Mouse (Mus musculus) lung, postnatal 0 days (tissue): ENCODE measurements around the gene Col12a1. TPM values are rescaled to one million over a fixed set of nuclear protein-coding genes. Genes with fewer than 3 reads are reported as not detected.
A peak's percentile ranks its signal among the peaks of the same experiment; 100 is the strongest.

Experiments
- ATAC-seq: fragments of 200-750 bp; cut with Nextera tagmentation; 2 replicates; pipeline ENCODE4 v1.8.0; 2017; ENCODE audit warnings: moderate library complexity
- DNase-seq: peaks from one replicate; pipeline ENCODE4 v3.0.0-alpha.2; 2016; ENCODE audit warnings: low spot score
- H3K27ac ChIP-seq: fragments of 300-500 bp; sonication (generic); 2 replicates; pipeline ENCODE4 v1.5.1; 2014; ENCODE audit warnings: antibody characterized with exemption, mild to moderate bottlenecking, low read length, mixed read lengths
- H3K27me3 ChIP-seq: fragments of 300-500 bp; sonication (generic); replicated peaks from 2 replicates; pipeline ENCODE4 v1.6.1; 2014; ENCODE audit warnings: low read length, mixed read lengths; ENCODE audit not compliant: insufficient read depth
- H3K36me3 ChIP-seq: fragments of 300-500 bp; sonication (generic); 2 replicates; pipeline ENCODE4 v1.6.1; 2014; ENCODE audit warnings: low read length, mixed read lengths; ENCODE audit not compliant: insufficient read depth
- H3K4me1 ChIP-seq: fragments of 300-500 bp; sonication (generic); 2 replicates; pipeline ENCODE4 v1.6.1; 2014; ENCODE audit warnings: antibody characterized with exemption, low read depth, low read length, mixed read lengths; ENCODE audit not compliant: insufficient read depth
- H3K4me2 ChIP-seq: fragments of 300-500 bp; sonication (generic); replicated peaks from 2 replicates; pipeline ENCODE4 v1.6.1; 2014; ENCODE audit warnings: low read depth, mild to moderate bottlenecking, low read length, moderate library complexity, mixed read lengths
- H3K4me3 ChIP-seq: fragments of 300-500 bp; sonication (generic); 2 replicates; pipeline ENCODE4 v1.5.1; 2014; ENCODE audit warnings: low read depth, low read length
- H3K9ac ChIP-seq: fragments of 300-500 bp; sonication (generic); replicated peaks from 2 replicates; pipeline ENCODE4 v1.6.1; 2014; ENCODE audit warnings: low read depth, mild to moderate bottlenecking
- H3K9me3 ChIP-seq: fragments of 300-500 bp; sonication (generic); 2 replicates; pipeline ENCODE4 v1.6.1; 2016; ENCODE audit warnings: low read length, mixed read lengths
- CTCF ChIP-seq: IDR thresholded peaks from 2 replicates; pipeline ENCODE4 v1.5.1; 2016; ENCODE audit warnings: antibody characterized with exemption, mild to moderate bottlenecking
- EP300 ChIP-seq: IDR thresholded peaks from 2 replicates; pipeline ENCODE4 v1.6.1; 2016; ENCODE audit warnings: antibody characterized with exemption, mild to moderate bottlenecking, control low read depth
- WGBS: fragments of 180-500 bp; shearing (Covaris S2); extraction: QIAGEN DNeasy Blood & Tissue Kit; methylation state at CpG from one replicate; pipeline ENCODE4 v1.1.7; 2014; 5-methylcytosine and 5-hydroxymethylcytosine counted together
- polyA plus RNA-seq: library from polyadenylated mRNA; unstranded; fragments of >200 nt; fragmentation: Nextera tagmentation; extraction: Ambion mirVana; gene quantifications from 2 replicates; pipeline ENCODE4 v1.2.1, GENCODE M21; 2015

The Col12a1 gene
- polyA plus RNA-seq, 1 experiment from 2014 or later = 11.5 TPM

DNA sequence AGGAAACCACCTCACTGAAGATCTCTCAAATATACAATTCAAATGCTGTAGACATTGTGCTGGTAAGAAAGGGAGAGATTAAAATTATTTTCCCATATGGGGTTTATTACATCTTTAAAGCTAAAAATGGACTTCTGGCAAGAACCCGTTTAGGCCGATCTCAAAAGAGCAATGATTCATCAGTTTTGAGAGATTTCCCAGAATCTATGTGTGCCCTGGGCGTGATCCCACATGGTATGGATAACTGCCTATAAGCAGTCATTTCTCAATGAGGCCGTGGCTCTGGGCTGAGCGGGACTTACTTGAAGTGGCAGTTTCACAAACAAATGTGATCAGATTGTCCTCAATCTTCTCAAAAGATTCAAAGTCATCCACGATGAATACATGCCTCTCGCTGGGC is 87.4 kb downstream of the Col12a1 start:
- Histone ChIP-seq H3K4me2 (no peak overlapping the region), H3K27me3 (no peaks in the 10 kb centered on the region), H3K9ac (no peak overlapping the region), H3K9me3 (no peaks in the 10 kb centered on the region), H3K4me3 (no peak overlapping the region), H3K4me1 (no peaks in the 10 kb centered on the region), H3K36me3 (no peaks in the 10 kb centered on the region), H3K27ac (no peak overlapping the region)
- ATAC-seq (no peak), DNase-seq (no peak)
- TF ChIP-seq CTCF = no peak
- TF ChIP-seq EP300 = no peak
- 82% methylated on average over 7 of the region's 7 CpGs for WGBS

DNA sequence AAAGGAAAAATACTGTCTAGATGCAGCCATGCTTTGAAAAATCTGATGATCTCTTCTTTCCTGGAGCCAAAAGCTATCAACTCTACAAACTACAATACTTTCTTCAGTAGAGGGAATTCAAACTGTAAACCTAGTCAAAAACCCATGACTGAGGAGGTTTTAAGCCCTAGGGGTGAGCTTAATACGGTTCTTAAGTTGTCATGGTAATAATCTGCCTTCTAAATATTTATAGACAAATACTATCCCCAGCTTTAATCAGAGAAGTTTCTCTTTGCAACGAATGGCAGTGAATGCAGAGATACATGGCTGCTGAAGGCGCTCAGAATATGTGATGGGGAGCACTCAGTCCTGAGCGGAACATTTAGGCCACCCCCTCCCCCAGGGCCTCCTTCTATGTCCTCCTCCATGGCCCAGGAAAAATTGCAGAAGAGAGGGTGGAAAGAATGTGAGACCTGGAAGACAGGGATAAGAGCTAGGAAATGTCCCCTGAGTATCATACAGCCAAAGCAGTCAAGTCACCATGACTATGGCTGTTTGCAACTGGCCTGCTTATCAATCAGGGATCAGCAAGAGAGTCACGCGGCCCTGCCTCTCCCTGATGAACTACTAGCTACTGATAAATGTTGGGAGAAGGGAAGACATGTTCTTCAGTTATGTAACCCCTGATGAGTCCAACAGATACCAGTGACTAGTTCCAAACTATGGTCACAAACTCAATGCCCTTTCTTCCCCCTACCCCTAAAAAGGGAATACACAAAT is 99.6 kb downstream of the Col12a1 start:
- no peak overlapping the region for H3K4me3 ChIP-seq
- no peaks in the 10 kb centered on the region for H3K9me3 ChIP-seq
- DNase-seq = no peak
- H3K27me3 ChIP-seq = no peaks in the 10 kb centered on the region
- no peak for ATAC-seq
- H3K27ac ChIP-seq = no peak overlapping the region
- H3K9ac ChIP-seq = no peak overlapping the region
- no peaks in the 10 kb centered on the region for H3K4me1 ChIP-seq
- TF ChIP-seq CTCF (no peak), EP300 (no peak)
- no peaks in the 10 kb centered on the region for H3K36me3 ChIP-seq
- WGBS = 61% methylated on average over 6 of the region's 6 CpGs
- H3K4me2 ChIP-seq = no peak overlapping the region

DNA sequence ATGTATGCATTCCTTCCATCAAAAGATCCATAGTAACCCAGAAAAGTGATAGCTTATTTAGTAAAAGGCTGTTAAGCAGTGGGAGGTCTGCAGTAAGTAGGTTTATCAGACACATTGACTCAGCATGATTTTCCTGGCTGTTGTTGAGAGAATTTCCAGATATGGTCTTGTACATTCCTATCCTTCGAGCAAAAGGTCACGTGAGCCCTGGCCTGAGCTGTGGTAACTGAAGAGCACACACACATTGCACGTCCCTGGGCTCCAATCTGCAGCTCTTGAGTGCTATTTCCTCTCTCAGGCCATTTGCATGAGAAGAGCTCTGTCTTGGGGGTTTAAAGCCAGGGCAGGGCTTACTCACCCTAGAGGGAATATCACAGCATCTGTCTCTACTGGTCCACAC is 101.3 kb downstream of the Col12a1 start:
- no peak overlapping the region for H3K9ac ChIP-seq
- peak; percentile 74 for DNase-seq
- no peak overlapping the region for H3K27ac ChIP-seq
- H3K27me3 ChIP-seq = no peaks in the 10 kb centered on the region
- no peak overlapping the region for H3K4me2 ChIP-seq
- TF ChIP-seq CTCF = no peak
- peak; percentile 34 for TF ChIP-seq EP300
- no peaks in the 10 kb centered on the region for H3K4me1 ChIP-seq
- peak; percentile 93 for ATAC-seq
- no peaks in the 10 kb centered on the region for H3K36me3 ChIP-seq
- H3K4me3 ChIP-seq = no peak overlapping the region
- 17% methylated on average over 3 of the region's 3 CpGs for WGBS
- H3K9me3 ChIP-seq = no peaks in the 10 kb centered on the region

DNA sequence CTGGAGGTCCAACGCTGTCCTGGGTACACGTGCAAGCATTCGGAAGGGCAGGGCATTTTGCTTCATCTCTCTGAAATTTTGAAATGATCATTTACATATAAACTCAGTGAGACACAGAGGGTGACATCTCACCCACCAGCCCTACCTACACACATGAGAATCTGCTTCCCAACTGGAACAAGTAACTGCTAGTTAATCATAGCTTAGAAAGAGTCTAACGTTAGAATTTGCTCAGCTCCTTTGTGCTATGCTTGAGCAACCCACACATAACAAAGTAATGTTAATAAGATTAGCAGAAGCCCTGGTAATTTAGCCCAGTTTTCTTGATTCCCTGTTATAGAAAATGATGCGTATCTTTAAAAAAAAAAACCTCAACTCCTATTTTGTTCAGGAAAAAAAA is 102.6 kb downstream of the Col12a1 start:
- no peaks in the 10 kb centered on the region for H3K27me3 ChIP-seq
- no peaks in the 10 kb centered on the region for H3K4me1 ChIP-seq
- TF ChIP-seq CTCF (no peak), EP300 (no peak)
- H3K36me3 ChIP-seq = no peaks in the 10 kb centered on the region
- no peak overlapping the region for H3K4me2 ChIP-seq
- no peak for DNase-seq
- WGBS = 81% methylated on average over 5 of the region's 5 CpGs
- ATAC-seq = no peak
- H3K9me3 ChIP-seq = no peaks in the 10 kb centered on the region
- H3K27ac ChIP-seq = no peak overlapping the region
- no peak overlapping the region for H3K4me3 ChIP-seq
- H3K9ac ChIP-seq = no peak overlapping the region

DNA sequence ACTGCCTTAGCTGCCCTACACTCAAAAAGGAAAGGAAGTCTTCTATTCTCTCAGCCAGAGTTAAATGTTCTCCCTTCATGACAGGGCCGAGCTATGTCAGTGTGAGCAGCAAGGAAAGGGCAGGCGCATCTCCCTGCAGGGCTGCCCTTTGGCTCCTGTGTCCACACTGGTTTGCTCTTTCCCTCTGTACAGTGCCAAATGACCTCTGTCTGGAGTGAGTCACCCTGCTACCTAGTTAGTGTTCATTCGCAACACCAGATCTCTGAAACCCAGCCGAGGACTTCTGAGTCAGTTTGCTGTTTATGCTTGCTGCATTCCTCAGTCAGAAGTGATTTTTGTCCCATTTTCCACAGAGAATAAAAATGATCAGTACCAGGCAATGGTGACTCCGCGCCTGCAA is 108.3 kb downstream of the Col12a1 start:
- H3K4me2 ChIP-seq = no peak overlapping the region
- H3K36me3 ChIP-seq = no peaks in the 10 kb centered on the region
- no peak overlapping the region for H3K9ac ChIP-seq
- no peaks in the 10 kb centered on the region for H3K9me3 ChIP-seq
- H3K4me3 ChIP-seq = no peak overlapping the region
- ATAC-seq (peak; percentile 65; the same call in 1 of the 2 replicates), DNase-seq (peak; percentile 48)
- 66% methylated on average over 6 of the region's 6 CpGs for WGBS
- no peaks in the 10 kb centered on the region for H3K27me3 ChIP-seq
- TF ChIP-seq EP300 (no peak), CTCF (no peak)
- no peaks in the 10 kb centered on the region for H3K4me1 ChIP-seq
- H3K27ac ChIP-seq = no peak overlapping the region

DNA sequence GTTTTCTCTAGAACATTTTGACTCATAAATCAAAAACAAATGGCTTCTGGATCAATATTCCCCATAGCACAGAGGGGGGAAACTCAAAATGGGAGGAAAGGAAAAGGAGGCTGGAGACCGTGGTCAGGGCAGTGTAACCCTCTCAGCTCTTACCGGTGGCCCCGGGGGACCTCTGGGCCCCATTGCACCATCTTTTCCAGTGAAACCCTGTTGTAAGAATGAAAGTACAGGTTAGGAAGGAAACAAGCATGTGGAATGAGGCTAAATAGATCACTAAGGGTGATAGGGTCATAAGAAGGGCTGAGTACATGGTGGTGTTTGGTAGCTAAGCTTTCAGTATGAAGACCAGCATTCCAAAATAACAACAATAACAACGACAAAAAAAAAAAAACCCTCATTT is 109.0 kb downstream of the Col12a1 start:
- Histone ChIP-seq H3K27me3 (no peaks in the 10 kb centered on the region), H3K4me2 (no peak overlapping the region), H3K9ac (no peak overlapping the region), H3K36me3 (no peaks in the 10 kb centered on the region), H3K9me3 (no peaks in the 10 kb centered on the region), H3K27ac (no peak overlapping the region), H3K4me3 (no peak overlapping the region), H3K4me1 (no peaks in the 10 kb centered on the region)
- WGBS = 79% methylated on average over 4 of the region's 4 CpGs
- no peak for DNase-seq
- ATAC-seq = no peak
- TF ChIP-seq EP300 (no peak), CTCF (no peak)
